Mouse (Mus musculus): ENCODE results near the gene Snd1. TPM values are rescaled to one million over a fixed set of nuclear protein-coding genes. Genes with fewer than 3 reads are reported as not detected.

Snd1 gene
- polyA plus RNA-seq, 2 experiments: 104 to 120 TPM

DNA sequence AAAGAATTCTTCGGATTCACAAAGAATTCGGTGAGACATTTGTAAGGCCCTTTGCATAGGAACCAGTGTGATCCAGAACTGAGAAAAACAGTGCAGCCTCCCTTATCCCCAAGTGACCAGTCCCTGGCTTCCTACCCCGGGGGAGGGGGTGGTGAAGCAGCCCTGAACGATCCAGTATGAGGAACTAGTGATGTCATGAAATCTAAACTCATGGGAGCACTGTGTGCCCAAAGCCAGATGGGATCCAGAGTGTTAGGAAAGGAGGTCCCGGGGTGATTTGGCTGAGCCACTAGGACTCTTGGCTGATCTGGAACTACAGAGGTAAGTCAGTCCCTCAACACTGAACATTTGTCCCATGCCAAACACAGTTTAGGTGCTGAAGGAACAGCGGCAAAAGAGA lies 420.8 kb downstream of the Snd1 start:
- WGBS: 73% methylated on average over 6 of the region's 6 CpGs
- no peak for TF ChIP-seq POLR2A (IDR thresholded peaks at IDR 0.05; ENCODE audit: borderline replicate concordance, extremely low read depth, insufficient read depth, insufficient read length)
- ATAC-seq (ENCODE audit: low FRiP score, low read depth) (no peak), DNase-seq (ENCODE audit: low spot score) (no peak)
- H3K4me3 ChIP-seq (replicated peaks; ENCODE audit: low read length): no peak overlapping the region
- H3K9me3 ChIP-seq (ENCODE audit: control insufficient read depth, low read length): no peaks in the 10 kb centered on the region
- H3K4me2 ChIP-seq (replicated peaks; ENCODE audit: low read depth, low read length, severe bottlenecking): no peak overlapping the region
- H3K9ac ChIP-seq (ENCODE audit: low read depth, low read length, severe bottlenecking): no peak overlapping the region
- H3K36me3 ChIP-seq (ENCODE audit: control insufficient read depth, insufficient read depth, low read length): peaks cover 14% of the 10 kb centered on the region
- H3K27me3 ChIP-seq (ENCODE audit: control insufficient read depth, insufficient read depth, low read length): no peaks in the 10 kb centered on the region
- H3K27ac ChIP-seq (replicated peaks; ENCODE audit: low read depth, low read length): no peak overlapping the region
- no peaks in the 10 kb centered on the region; the same call in 1 of the 2 replicates for H3K4me1 ChIP-seq (ENCODE audit: control insufficient read depth, insufficient read depth, low read length)

DNA sequence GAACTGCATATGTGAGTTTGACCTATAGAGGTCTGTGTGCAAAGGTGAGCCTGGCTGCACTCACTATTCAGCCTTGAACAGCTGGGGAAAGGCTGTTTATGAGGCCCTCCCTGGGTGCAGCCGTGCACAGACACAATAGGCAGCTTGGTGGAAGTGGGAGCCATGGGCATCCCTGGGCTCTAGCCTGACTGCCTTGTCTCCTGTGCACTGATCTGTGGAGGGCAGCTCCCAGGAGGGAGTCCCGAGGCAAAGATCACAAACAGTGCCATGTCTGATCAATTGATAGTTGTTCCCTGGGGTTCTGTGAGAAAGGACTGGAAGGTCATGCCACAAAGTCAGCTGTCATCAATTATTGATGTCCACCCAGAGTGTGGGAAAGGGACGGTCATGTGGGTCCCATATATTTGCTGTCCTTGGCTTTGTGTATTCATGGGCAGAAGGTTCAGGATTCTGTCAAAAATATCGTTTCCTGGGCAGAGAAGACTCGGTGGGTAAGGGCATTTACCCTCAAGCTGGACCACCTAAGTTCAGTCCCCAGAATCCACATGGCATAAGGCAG lies 421.9 kb downstream of the Snd1 start:
- DNase-seq (ENCODE audit: low spot score): no peak
- H3K9ac ChIP-seq (ENCODE audit: low read depth, low read length, severe bottlenecking): no peak overlapping the region
- H3K27me3 ChIP-seq (ENCODE audit: control insufficient read depth, insufficient read depth, low read length): no peaks in the 10 kb centered on the region

GRCm38 (mm10) chr6:28897326-28898085 lies 422.6 kb downstream of the Snd1 start:
- Histone ChIP-seq H3K4me3 (replicated peaks; ENCODE audit: low read length) (no peak overlapping the region), H3K9ac (ENCODE audit: low read depth, low read length, severe bottlenecking) (no peak overlapping the region), H3K36me3 (ENCODE audit: control insufficient read depth, insufficient read depth, low read length) (peaks cover 8% of the 10 kb centered on the region), H3K4me2 (replicated peaks; ENCODE audit: low read depth, low read length, severe bottlenecking) (no peak overlapping the region), H3K4me1 (ENCODE audit: control insufficient read depth, insufficient read depth, low read length) (no peaks in the 10 kb centered on the region; the same call in 1 of the 2 replicates), H3K27ac (replicated peaks; ENCODE audit: low read depth, low read length) (no peak overlapping the region), H3K27me3 (ENCODE audit: control insufficient read depth, insufficient read depth, low read length) (no peaks in the 10 kb centered on the region), H3K9me3 (ENCODE audit: control insufficient read depth, low read length) (no peaks in the 10 kb centered on the region)
- DNase-seq (ENCODE audit: low spot score) (no peak), ATAC-seq (ENCODE audit: low FRiP score, low read depth) (no peak)
- WGBS: 62% methylated on average over 11 of the region's 11 CpGs
- no peak for TF ChIP-seq POLR2A (IDR thresholded peaks at IDR 0.05; ENCODE audit: borderline replicate concordance, extremely low read depth, insufficient read depth, insufficient read length)

More for the DNA sequence above, 421.9 kb downstream of the Snd1 start:
- Histone ChIP-seq H3K4me1 (ENCODE audit: control insufficient read depth, insufficient read depth, low read length) (no peaks in the 10 kb centered on the region; the same call in 1 of the 2 replicates), H3K4me2 (replicated peaks; ENCODE audit: low read depth, low read length, severe bottlenecking) (no peak overlapping the region), H3K27ac (replicated peaks; ENCODE audit: low read depth, low read length) (no peak overlapping the region), H3K36me3 (ENCODE audit: control insufficient read depth, insufficient read depth, low read length) (peaks cover 8% of the 10 kb centered on the region), H3K9me3 (ENCODE audit: control insufficient read depth, low read length) (no peaks in the 10 kb centered on the region), H3K4me3 (replicated peaks; ENCODE audit: low read length) (no peak overlapping the region)
- 55% methylated on average over 5 of the region's 5 CpGs for WGBS
- TF ChIP-seq POLR2A (IDR thresholded peaks at IDR 0.05; ENCODE audit: borderline replicate concordance, extremely low read depth, insufficient read depth, insufficient read length): no peak
- no peak for ATAC-seq (ENCODE audit: low FRiP score, low read depth)

- 10% methylated on average over 10 of the region's 10 CpGs for WGBS
- DNase-seq (ENCODE audit: low spot score) (no peak), ATAC-seq (ENCODE audit: low FRiP score, low read depth) (no peak)
- Histone ChIP-seq H3K27ac (replicated peaks; ENCODE audit: low read depth, low read length) (no peak overlapping the region), H3K4me2 (replicated peaks; ENCODE audit: low read depth, low read length, severe bottlenecking) (no peak overlapping the region), H3K27me3 (ENCODE audit: control insufficient read depth, insufficient read depth, low read length) (no peaks in the 10 kb centered on the region), H3K4me3 (replicated peaks; ENCODE audit: low read length) (no peak overlapping the region), H3K9me3 (ENCODE audit: control insufficient read depth, low read length) (no peaks in the 10 kb centered on the region), H3K36me3 (ENCODE audit: control insufficient read depth, insufficient read depth, low read length) (peaks cover 8% of the 10 kb centered on the region), H3K9ac (ENCODE audit: low read depth, low read length, severe bottlenecking) (no peak overlapping the region), H3K4me1 (ENCODE audit: control insufficient read depth, insufficient read depth, low read length) (no peaks in the 10 kb centered on the region; the same call in 1 of the 2 replicates)
- TF ChIP-seq POLR2A (IDR thresholded peaks at IDR 0.05; ENCODE audit: borderline replicate concordance, extremely low read depth, insufficient read depth, insufficient read length): no peak
Measured at GRCm38 (mm10) chr6:28898836-28899235, 423.9 kb downstream of the Snd1 start.

DNA sequence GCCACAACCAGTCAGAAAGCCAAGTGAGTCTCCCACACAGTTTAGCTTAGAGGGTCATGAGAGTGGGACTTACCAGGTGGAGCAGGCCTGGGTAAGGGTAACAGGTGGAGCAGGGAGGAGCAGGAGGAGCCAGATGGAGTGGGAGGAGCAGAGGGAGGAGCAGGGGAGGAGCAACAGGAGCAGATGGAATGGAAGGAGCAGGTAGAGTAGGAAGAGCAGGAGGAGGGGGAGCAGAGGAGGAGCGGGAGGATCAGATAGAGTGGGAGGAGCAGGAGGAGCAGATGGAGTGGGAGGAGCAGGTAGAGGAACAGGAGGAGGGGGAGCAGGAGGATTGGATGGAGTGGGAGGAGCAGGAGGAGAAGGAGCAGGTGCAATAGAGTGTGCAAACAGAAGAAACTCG lies 427.6 kb downstream of the Snd1 start:
- Histone ChIP-seq H3K36me3 (ENCODE audit: control insufficient read depth, insufficient read depth, low read length) (no peaks in the 10 kb centered on the region), H3K27ac (replicated peaks; ENCODE audit: low read depth, low read length) (no peak overlapping the region), H3K9me3 (ENCODE audit: control insufficient read depth, low read length) (no peaks in the 10 kb centered on the region), H3K9ac (ENCODE audit: low read depth, low read length, severe bottlenecking) (no peak overlapping the region), H3K4me2 (replicated peaks; ENCODE audit: low read depth, low read length, severe bottlenecking) (no peak overlapping the region), H3K27me3 (ENCODE audit: control insufficient read depth, insufficient read depth, low read length) (no peaks in the 10 kb centered on the region), H3K4me1 (ENCODE audit: control insufficient read depth, insufficient read depth, low read length) (no peaks in the 10 kb centered on the region; the same call in 1 of the 2 replicates), H3K4me3 (replicated peaks; ENCODE audit: low read length) (no peak overlapping the region)
- ATAC-seq (ENCODE audit: low FRiP score, low read depth): no peak
- no peak for TF ChIP-seq POLR2A (IDR thresholded peaks at IDR 0.05; ENCODE audit: borderline replicate concordance, extremely low read depth, insufficient read depth, insufficient read length)
- WGBS: 53% methylated on average over 2 of the region's 2 CpGs
- no peak for DNase-seq (ENCODE audit: low spot score)
